Mouse (Mus musculus): ENCODE results near the gene Xrcc5.
A peak's percentile ranks its signal among the peaks of the same experiment; 100 is the strongest.

The Xrcc5 gene

DNA sequence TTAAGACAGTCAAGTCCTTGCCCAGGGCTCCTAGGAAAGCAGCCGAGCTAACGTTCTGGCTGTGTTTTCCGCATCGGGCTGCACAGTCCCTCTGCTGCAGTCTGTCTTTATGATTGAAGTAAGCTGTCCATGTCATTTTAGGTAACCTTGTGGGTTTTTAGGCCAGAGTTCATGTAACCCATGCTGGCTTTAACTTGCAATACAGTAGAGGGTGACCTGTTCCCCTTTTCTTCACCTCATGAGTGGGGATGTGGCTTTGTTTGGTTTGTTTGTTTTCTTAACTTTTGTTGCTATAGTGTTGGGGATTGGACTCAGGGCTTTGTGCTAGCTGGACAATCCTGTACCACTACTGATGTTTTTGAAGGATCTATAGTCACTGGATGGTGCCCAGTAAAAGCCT lies 83.2 kb downstream of the Xrcc5 start:
- no peak for DNase-seq (ENCODE audit: low read depth, low spot score)

GRCm38 (mm10) chr1:72399720-72400401 lies 92.6 kb downstream of the Xrcc5 start:
- DNase-seq (ENCODE audit: low read depth, low spot score), result no peak

DNA sequence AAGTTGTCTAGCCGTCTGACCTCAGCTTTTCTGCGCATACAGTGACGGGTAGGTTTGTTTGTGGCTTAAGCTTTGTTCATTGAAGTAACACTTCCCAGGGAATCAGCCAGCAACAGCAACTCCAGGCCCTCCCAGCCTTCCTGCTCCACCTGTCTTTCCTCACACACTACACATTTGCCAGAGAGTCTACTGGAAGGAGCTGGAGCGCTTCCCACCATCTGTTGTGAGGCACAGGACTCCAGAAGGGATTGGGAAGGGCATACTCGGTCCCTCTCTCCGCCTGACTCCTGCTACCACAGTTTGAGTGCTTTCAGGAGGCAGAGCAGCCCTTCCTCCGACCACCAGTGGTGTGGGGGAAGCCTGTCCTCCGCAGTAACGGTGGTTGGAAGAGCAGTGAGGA lies 93.4 kb downstream of the Xrcc5 start:
- DNase-seq (ENCODE audit: low read depth, low spot score), result no peak

DNA sequence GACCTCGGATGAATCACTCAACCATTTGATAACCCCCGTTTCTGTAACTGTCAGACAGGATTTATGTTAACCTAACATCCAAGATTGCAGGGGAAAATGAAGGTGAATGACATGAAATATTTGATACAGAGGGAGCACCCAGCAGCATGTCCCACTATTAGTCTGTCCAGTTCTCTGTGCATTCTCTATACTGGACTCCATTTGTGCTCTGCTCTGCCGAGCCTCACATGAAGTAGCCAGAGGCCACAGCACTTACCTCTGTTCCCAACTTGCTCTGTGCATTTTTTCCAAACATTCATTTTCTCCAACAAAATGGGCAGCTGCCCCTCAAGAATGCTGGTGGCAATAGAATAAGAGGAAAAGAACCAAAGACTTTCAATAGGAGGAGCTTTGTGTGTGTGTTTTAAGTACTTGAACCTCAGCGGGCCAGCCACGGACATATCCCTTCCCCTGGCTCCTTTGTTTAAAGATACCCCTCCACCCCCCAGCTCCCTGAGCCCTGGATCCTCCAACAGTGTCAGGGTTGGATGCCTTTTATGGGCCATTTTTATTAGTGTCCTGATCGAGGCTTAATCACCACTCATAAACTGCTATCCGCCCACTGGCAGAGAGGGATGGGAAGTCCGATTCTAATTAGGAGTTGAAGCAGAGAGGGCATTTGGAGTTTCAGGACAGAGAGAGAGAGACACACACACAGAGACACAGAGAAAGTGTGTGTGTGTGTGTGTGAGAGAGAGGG lies 94.3 kb downstream of the Xrcc5 start:
- no peak for DNase-seq (ENCODE audit: low read depth, low spot score)

DNA sequence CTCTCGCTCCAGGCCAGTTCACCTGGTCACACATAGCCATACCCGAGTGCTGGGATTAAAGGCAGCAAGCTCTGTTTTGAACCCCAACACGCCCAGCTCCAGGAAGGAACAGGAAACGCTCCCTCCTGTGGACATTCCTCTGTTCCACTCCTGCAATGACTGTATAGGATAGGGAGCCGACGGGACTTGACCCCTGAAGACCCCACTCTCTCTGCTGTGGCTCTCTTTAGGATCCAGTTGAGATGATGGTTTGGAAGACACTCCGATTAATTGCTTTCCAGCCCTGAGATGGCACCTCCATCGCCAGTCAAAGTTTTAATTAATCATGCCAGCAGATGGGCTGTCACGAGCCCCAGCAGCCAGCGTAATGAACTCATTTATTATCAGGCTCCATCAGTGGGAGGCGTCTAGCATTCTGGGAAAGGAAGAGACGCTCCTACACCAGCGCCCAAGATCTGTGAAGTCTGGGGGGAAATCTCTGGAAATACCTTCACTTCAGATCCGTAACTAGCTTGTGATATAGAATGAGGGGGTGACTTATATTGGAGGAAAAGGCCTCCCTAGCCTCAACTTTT lies 99.4 kb downstream of the Xrcc5 start:
- DNase-seq (ENCODE audit: low read depth, low spot score), result no peak

DNA sequence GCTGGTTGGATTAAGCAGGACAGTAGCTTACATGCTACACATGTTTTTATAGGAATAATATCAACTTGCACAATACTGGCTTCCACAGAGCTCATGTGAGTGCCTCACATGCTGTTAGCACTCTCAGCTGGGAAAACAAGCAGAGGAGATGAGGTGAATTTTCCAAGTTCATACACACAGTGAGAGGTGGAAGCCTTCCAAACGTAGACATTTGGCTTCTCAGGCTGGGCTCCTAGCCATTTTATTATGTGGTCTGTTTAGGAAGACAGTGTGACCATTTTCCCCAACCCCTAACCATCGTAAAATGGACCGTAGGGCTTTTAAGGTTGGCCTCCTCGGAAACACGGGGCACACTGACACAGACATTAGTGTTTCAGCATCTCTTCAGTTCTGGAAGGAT lies 102.7 kb downstream of the Xrcc5 start:
- DNase-seq (ENCODE audit: low read depth, low spot score), result no peak

DNA sequence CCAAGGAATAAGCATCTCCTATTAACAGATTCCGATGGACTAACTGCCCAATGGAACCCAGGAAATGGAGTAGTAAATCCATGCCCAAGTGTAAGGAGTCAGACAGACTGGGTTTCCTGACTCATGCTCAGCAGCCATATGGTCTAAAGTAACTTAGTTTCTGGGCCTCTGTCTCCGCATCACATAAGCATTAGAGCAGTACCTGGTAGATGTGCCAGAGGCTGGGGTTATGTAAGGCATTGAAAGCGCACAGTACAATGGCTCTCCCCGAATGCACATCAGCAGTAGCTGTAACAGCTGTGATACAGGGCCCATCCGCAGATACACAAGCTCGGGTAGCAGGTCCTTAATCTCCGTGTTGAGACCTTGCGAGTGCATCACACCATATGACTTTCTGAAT lies 103.9 kb downstream of the Xrcc5 start:
- DNase-seq (ENCODE audit: low read depth, low spot score), result no peak

- no peak for DNase-seq (ENCODE audit: low read depth, low spot score)
These were observed 106.0 kb downstream of the Xrcc5 start for GRCm38 (mm10) chr1:72413205-72413604.

DNA sequence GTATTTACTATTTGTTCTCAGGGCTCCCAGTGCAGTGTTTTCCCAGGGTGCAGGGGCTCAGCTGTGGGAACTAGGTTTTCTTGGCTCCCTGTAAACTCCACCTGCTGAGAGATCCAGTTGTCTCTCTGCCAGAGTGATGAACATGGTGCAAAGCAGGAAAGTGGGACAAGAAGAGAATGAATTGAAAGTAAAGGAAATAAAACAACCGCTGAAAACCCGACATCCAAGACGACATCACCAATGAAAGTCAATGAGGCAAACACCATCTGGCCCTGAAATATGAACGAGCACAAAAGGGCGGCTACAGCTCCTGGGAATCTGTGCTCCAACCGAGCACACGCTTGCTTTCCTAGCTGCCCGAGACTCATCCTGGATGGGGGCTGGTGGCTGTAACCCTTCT lies 106.9 kb downstream of the Xrcc5 start:
- DNase-seq (ENCODE audit: low read depth, low spot score), result no peak

DNA sequence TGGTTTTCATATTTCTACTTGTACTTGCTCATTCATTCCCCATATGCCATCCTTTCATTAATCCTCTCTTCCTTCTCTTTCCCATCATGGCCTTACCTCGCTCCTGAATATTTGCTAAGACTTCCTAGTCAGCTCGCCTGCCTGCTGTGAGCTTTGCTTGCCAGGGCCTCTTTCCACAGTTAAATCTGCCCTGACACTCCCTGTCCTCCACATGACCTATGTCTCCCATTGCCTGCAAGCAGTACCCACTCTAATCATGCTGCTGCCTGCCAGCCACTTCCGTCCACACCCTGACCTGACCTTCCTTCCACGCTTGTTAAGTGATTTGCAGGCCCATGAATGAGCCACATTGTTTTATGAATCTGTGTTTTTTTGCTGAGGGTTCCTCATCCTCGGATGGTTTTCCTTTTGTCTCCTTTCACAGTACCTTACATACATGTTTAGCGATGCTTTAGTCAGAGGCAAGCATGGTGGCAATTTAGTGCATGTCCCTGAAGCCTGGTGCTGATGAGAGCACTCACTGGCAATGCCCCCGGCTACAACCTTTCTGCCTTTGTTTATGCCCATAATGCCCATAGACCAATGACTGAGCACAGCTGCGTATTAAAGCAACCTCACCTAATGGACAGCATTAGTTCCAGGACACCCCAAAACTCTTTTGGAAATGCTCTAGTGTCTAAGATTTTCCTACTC lies 107.5 kb downstream of the Xrcc5 start:
- DNase-seq (ENCODE audit: low read depth, low spot score), result peak; percentile 61

DNA sequence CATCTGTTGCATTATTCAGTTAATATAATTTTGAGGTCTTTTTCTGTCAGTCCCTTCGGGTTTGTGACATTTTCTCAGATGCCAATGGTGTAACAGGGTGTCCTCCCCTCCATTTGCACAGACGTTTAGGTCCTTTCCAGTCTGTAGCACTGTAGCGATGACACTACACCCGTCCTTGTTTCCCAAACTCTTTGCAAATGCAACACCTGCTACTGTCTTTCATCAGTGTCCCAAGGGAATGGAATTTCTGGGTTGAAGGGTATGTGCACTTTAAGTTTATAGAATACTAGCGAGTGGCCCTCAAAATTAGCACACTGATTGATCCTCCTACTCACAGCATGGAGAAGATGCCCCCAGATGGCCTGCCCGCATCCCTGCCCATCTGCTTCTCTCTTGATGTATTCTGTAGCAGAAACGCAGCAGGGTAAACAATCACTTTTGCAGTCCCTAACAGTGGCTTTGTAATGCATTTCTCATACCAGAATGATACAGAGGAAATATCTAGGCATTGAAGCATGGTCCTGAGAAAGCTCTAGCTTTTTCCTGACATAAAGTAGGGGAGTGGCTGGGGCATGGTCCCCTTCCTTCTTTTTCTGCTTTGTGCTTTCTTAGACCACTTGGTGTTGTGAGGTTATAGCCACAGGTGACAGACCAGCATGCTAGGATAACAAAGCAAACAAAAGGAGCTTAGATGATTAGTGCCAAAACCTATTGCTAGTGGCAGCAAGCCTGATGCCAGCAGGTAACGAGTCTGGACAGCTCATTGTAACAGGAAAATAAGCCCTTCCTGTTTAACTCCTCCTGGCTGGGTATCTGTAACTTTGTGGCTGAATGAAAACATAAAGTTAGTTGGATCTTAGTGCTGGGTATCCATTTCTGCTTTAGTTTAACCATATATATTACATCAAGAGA lies 111.8 kb downstream of the Xrcc5 start:
- DNase-seq (ENCODE audit: low read depth, low spot score), result no peak

GRCm38 (mm10) chr1:72420220-72420619 lies 113.0 kb downstream of the Xrcc5 start:
- DNase-seq (ENCODE audit: low read depth, low spot score), result peak; percentile 26

- no peak for DNase-seq (ENCODE audit: low read depth, low spot score)
These were observed 114.9 kb downstream of the Xrcc5 start for GRCm38 (mm10) chr1:72422121-72422520.

GRCm38 (mm10) chr1:72426456-72426855 lies 119.2 kb downstream of the Xrcc5 start:
- no peak for DNase-seq (ENCODE audit: low read depth, low spot score)

DNA sequence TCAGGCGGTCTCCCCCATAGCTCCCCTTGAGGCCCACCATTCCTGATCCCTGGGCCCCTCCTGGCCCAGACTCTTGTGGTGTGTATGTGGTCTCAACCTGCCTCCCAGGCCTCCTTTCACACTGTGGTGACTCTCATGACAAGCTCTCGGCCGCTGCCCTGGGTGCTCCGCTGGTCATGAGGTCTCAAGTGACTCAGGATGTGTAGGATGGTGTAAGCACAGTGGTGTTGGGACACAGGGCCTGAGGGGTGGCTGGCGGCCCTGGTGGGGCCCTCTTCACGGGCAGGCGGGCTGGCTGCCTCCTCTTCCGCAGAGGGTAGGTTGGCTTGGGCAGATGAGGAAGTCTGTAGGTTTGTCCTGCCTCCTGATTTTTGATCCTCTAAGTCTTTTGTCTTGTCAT lies 121.3 kb downstream of the Xrcc5 start:
- DNase-seq (ENCODE audit: low read depth, low spot score), result peak; percentile 52

DNA sequence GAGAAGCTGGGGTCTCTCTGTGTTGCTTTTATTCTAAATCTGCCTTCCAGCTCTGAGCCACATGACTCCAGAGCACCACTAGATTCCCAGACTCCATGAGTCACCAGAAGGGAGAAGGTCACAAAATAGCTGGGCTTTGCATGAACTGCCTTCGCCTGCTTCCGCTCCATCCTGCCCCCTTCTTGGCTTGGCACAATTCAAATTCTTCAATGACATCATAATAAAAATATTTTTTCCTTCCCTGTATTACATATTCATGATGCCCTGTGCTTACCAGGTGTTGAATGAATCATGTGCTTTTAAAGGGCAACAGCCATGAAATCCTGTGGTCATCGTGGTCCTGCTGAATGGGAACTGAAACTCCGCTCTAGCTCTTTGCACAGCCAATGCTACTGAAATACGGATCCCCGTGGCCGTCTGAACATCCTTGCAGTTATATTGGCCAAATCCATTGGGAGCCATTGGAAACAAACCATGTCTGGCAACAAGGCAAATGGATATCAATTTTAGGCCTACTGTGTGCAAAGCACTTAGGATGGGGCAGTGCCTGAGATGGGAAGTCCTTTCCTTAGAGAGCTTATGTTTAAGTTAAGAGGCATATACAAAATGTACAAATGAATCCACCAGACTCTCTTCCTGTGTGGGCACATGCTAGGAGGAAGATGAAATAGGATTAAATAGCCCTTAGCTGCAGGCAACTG lies 122.0 kb downstream of the Xrcc5 start:
- DNase-seq (ENCODE audit: low read depth, low spot score), result peak; percentile 91

DNA sequence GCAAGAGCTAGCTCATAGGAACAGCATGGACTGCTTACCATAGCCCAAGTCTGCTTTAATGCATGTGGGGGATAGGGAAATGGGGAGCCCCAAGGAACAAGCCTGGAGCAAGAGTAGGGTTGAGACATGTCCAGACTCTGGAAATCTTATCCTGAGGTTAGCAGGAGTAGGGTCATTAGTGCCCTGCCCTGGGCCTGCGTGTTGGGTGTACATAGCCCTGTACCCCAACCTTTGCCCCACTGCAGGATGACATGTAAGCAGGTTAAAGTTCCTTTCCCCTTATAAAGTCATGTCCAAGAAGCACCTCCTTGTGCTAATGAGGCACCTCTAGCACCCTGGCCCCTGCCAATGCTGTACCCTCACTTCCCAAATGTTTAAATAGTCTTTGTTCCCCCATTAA lies 125.4 kb downstream of the Xrcc5 start:
- no peak for DNase-seq (ENCODE audit: low read depth, low spot score)

DNA sequence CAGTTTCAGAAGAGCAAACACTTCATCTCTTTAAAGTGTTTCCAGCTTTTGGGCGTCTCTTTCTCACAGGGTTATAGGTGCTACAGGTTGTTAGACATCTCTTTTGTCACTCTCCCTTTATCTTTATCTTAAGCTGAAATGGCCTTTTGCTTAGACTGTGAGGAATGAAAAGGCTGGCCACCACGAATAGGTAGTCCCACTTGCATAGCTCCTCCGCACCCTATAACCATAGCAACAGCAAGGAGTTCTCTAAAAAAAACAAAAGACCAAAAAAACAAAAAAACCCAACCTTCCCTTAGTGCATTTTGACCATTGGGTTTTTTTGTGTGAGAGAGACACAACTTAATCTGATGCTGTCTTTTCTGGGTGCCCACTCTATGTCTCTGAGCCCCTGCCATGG lies 127.3 kb downstream of the Xrcc5 start:
- DNase-seq (ENCODE audit: low read depth, low spot score), result no peak

DNA sequence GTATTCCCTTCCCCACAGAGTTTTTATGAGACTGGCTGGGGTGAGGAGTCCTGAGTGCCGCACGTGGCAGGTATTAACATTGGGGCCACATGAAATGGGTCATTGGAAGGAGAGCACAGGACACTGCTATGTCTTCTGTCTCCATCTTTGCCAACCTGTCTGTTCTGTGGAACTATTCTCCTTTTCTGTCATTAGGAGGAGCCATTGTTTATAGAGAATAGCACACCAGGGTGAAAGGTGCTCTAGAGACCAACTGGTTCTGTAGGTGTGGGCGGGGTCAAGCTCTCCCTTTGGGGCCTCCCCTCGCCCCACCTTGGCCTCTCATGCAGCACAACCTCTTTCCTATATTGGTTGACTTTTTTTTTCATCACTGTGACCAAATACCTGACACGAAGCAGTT lies 129.7 kb downstream of the Xrcc5 start:
- no peak for DNase-seq (ENCODE audit: low read depth, low spot score)

DNA sequence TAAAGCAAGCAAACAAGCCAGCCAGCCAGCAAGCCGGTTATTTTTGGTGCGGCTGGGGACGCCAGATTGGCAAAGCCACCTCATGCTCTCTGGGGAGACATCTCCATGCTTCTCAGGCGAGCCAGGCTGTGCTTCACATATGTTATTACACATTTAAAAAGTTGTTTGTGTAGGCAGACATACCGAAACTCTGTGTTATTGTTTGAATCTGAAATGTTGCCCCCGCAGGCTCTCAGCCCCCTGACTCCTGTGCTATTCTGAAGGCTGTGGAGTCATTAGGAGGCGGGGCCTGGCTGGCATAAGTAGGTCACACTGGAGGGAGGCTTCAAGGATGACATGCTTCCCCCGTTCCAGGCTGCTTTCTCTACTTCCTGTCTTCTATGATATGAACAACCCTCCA lies 131.9 kb downstream of the Xrcc5 start:
- no peak for DNase-seq (ENCODE audit: low read depth, low spot score)

DNA sequence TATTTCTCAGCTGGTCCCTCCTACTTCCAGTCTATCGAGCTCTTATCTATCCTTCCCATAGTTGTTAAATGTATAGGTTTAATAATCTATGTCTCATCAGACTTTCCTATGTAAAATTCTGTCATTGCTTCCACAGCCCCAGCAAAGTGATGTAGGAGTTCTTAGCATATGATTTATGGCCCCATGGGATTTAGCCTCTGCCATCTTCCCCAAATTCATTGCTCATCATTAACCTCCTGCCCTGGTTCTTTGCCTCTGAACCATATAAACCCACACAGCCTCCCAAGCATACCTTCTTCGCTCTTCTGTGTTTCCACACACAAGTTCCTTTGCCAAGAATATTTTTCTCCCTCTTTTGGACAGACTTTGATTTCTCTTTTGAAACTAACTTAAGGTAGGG lies 135.5 kb downstream of the Xrcc5 start:
- DNase-seq (ENCODE audit: low read depth, low spot score), result peak; percentile 56
